Mouse (Mus musculus) E14TG2a.4 (cell line): ENCODE results near the gene Fam189a1.

Experiments used
- H3K27me3 ChIP-seq: 2 replicates; pipeline ENCODE4 v1.6.1; 2014; ENCODE audit warnings: low read length, control low read depth; ENCODE audit not compliant: insufficient read depth
- H3K36me3 ChIP-seq: 2 replicates; pipeline ENCODE4 v1.6.1; 2014; ENCODE audit warnings: low read length, control low read depth; ENCODE audit not compliant: insufficient read depth
- H3K4me1 ChIP-seq: replicated peaks from 2 replicates; pipeline ENCODE4 v1.6.1; 2014; ENCODE audit warnings: low read depth, low read length, control low read depth
- H3K4me3 ChIP-seq: replicated peaks from 2 replicates; pipeline ENCODE4 v1.5.1; 2014; ENCODE audit warnings: mild to moderate bottlenecking, low read length
- H3K9me3 ChIP-seq: 2 replicates; pipeline ENCODE4 v1.6.1; 2014; ENCODE audit warnings: low read length, control low read depth
- CTCF ChIP-seq: conservative IDR thresholded peaks from 2 replicates; pipeline ENCODE4 v1.5.1; 2014; ENCODE audit warnings: low read length
- NANOG ChIP-seq: IDR thresholded peaks from 2 replicates; pipeline ENCODE4 v1.6.1; 2014; ENCODE audit warnings: borderline replicate concordance, low read length, mixed read lengths
- POU5F1 ChIP-seq: IDR thresholded peaks from 2 replicates; pipeline ENCODE4 v1.6.1; 2014; ENCODE audit warnings: low read length, borderline replicate concordance

The Fam189a1 gene

DNA sequence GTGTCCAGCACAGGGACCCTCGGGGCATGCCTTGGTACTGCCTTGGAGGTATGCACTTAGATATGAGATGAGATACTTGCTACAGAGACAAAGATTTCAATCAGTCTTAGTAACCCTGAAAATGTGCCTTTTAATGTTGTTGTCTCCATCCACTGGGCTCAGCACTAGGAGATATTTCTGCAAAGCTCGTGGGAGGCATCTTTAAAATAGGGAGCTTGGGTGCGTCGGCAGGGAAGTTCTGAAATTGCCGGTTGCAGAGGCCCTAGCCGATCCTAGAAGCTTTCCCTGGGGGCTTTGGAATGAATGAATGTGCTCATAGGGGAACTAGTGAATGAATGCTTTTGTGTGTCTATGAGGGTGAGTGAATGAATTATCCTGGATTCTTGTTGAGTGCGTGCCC, 412.8 kb downstream of the Fam189a1 start:
- Histone ChIP-seq H3K36me3 (no peaks in the 10 kb centered on the region), H3K4me3 (no peak overlapping the region), H3K4me1 (no peaks in the 10 kb centered on the region; the same call in 1 of the 2 replicates), H3K9me3 (no peaks in the 10 kb centered on the region), H3K27me3 (no peaks in the 10 kb centered on the region)
- TF ChIP-seq NANOG, result no peak
- TF ChIP-seq CTCF, result no peak
- TF ChIP-seq POU5F1, result no peak

DNA sequence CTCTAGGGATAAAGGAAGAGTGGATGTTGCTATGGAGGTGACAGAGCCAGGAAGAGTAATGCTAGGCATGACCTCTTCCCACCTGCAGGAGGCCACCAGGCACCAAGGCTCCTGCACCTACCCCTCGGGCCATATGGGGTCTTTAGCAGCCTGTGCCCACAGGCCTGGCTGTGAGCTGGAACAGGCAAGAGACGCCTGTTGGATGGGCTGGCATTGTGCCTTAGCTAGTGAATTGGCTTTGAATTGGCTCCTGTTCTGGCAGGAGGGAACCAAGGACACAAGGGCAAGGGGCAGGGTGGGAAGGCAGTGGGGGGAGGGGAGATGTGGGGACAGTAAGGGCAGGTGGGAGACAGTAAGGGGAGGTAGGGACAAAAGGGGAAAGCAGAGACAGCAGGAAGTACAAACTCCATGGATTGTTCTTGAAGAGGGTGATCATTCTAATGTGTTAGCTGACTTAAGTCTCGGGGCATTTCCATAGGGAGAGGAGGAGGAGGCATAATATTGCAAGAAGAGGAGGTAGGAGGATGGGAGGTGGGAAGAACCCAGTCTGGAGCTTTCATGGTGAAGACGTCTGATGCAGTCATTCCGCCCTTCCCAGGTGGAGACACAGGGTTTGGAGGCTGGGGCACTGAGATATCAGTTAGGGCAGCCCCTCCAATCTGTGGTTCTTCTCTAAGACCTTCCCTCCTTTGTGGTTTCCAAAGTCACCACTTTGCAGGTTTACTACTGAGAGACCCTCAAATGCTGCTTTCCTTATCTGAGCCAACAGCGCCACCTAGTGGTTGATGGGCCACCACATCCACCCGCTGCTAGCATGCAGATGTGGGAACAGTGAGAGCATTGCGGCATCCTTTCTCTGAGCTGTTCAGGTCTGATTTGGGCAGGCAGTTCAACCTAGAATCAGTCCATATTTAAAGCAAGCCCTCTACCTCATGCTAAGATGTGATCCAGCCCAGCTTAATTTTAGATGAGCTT, 414.8 kb downstream of the Fam189a1 start:
- Histone ChIP-seq H3K4me3 (no peak overlapping the region), H3K4me1 (no peaks in the 10 kb centered on the region; the same call in 1 of the 2 replicates)
- TF ChIP-seq NANOG, result no peak
- TF ChIP-seq CTCF, result peak; percentile 55
- TF ChIP-seq POU5F1, result no peak

DNA sequence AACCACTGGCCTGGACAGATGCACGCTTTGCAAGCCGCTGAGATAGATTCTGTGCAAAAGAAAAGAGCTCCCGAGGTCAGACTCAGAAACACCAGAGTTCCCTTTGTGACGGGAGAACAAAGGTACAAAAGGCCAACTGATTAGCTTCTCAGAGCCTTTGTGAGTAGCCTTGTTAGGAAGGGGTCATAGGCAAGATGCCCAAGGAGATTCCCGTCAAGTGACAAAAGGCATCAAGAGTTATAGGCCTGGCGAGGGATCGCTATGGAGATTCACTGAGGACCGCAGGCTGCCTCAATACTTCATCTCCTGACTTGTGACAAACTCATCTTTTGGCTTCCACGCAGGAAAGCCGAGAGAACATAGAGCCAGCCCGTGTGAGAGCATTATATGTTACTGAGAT, 417.2 kb downstream of the Fam189a1 start:
- no peak overlapping the region for H3K4me3 ChIP-seq
- H3K9me3 ChIP-seq, result no peaks in the 10 kb centered on the region
- TF ChIP-seq NANOG (no peak; the same call in 1 of the 2 replicates), CTCF (no peak), POU5F1 (no peak)
- no peaks in the 10 kb centered on the region; the same call in 1 of the 2 replicates for H3K4me1 ChIP-seq
- H3K27me3 ChIP-seq, result no peaks in the 10 kb centered on the region
- H3K36me3 ChIP-seq, result no peaks in the 10 kb centered on the region

More for the DNA sequence above, 414.8 kb downstream of the Fam189a1 start:
- H3K36me3 ChIP-seq, result no peaks in the 10 kb centered on the region
- H3K27me3 ChIP-seq, result no peaks in the 10 kb centered on the region
- no peaks in the 10 kb centered on the region for H3K9me3 ChIP-seq

DNA sequence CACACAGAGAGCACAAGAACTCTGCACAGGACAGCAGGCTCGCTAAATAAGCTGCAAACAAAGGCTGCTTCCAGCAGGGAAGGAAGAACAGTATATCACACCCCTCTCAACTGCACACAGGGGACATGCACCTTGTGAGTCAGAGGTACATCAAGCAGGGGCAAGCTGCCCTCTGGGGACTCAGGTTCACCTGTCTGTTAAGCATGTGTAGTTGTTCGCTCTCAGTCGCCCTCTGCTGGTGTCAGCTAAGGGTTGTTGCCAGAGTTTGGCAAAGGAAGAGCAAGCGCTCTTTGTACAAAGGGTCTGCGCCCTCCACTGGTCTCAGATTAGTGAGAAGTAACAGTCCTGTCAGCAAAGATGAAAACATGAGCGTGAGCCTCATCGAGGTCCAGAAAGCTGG, 426.6 kb downstream of the Fam189a1 start:
- TF ChIP-seq CTCF (peak; percentile 55), NANOG (no peak), POU5F1 (no peak)
- H3K36me3 ChIP-seq, result no peaks in the 10 kb centered on the region
- H3K4me3 ChIP-seq, result no peak overlapping the region
- no peaks in the 10 kb centered on the region for H3K4me1 ChIP-seq
- H3K27me3 ChIP-seq, result peaks cover 6% of the 10 kb centered on the region; the same call in 1 of the 2 replicates
- H3K9me3 ChIP-seq, result no peaks in the 10 kb centered on the region

DNA sequence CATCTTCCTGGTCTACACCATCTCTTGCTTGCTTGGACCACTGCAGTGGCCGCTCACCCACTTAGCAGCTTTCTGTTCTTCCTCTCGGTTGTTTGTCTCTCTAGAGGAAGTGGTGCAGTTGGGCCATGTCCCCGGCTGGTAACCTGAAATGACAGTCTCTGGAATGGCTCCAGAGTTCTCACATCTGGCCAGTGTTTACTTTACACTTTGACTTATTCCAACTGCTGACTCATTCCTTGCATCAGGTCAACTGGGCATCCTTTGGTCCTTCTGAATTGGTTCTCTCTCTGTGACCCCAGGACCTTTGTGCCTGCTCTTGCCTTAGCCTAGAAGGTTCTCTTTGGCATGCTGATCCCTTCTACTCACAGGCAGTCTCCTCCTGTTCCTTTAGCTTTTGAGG, 427.6 kb downstream of the Fam189a1 start:
- no peaks in the 10 kb centered on the region for H3K36me3 ChIP-seq
- no peak overlapping the region for H3K4me3 ChIP-seq
- no peaks in the 10 kb centered on the region for H3K9me3 ChIP-seq
- no peaks in the 10 kb centered on the region for H3K4me1 ChIP-seq
- H3K27me3 ChIP-seq, result peaks cover 6% of the 10 kb centered on the region; the same call in 1 of the 2 replicates
- no peak for TF ChIP-seq POU5F1

DNA sequence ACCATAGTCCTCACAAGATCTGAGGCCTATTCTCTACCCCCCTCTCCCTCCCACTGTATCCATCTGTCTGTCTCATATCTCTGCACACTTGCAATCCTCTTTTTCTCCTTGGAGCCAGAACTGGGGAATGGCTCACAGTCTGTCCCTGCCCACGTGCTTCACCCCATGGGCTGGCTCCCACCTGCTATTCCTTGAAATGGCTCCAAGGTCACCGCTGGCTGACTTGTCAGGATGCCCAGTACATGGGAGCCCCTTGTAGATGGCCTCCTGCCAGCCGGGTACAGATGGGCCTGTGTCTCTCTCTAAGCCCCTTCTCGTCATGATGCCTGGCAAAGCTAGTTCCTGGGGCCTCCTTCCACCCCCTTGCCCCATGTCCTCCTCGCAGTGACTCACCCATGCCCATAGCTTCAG, 428.2 kb downstream of the Fam189a1 start:
- H3K9me3 ChIP-seq, result no peaks in the 10 kb centered on the region
- H3K27me3 ChIP-seq, result peaks cover 3% of the 10 kb centered on the region; the same call in 1 of the 2 replicates
- H3K4me3 ChIP-seq, result no peak overlapping the region
- H3K4me1 ChIP-seq, result no peaks in the 10 kb centered on the region
- no peaks in the 10 kb centered on the region for H3K36me3 ChIP-seq
- TF ChIP-seq NANOG, result no peak
- TF ChIP-seq CTCF, result no peak
- TF ChIP-seq POU5F1, result no peak

DNA sequence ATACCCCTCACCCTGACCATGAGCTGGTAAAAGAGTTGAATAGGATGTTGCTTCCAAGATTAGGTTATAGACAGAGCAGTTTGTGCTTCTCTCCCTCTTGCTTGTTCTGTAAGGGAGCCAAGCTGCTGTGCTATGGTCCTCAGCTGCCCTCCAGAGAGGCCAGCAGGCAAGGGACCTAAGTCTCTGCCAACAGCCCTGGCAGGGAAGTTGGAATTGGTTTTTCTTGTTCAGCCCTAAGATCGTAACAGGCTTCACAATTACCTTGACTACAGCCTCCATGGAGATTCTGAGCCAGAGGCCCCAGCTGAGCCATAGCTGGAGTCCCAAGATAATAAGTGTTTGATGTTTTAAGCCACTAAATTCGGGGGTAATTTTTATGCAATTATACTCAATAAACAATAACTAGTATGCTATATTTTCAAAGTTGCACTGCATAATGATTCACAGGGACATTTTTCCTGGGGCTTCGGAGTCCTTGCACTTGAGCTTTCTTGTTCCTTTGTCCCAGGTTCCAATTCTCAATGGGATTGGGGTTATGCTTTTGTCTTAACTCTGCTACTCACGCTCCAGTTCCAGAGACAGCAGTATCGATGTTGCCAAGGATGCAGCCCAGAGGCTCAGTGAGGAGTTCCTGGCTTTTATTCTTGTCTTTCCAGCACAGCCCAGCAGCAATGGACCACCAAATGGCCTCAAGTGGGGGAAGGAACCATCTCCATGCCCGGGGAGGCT, 430.2 kb downstream of the Fam189a1 start:
- TF ChIP-seq CTCF, result no peak
- no peak for TF ChIP-seq NANOG
- no peak for TF ChIP-seq POU5F1
- H3K27me3 ChIP-seq, result 0 out of 2 replicates have a peak, but pooled peaks cover 2% of the 10 kb centered on the region
- no peaks in the 10 kb centered on the region for H3K36me3 ChIP-seq
- H3K4me3 ChIP-seq, result no peak overlapping the region
- no peaks in the 10 kb centered on the region for H3K9me3 ChIP-seq
- H3K4me1 ChIP-seq, result no peaks in the 10 kb centered on the region

DNA sequence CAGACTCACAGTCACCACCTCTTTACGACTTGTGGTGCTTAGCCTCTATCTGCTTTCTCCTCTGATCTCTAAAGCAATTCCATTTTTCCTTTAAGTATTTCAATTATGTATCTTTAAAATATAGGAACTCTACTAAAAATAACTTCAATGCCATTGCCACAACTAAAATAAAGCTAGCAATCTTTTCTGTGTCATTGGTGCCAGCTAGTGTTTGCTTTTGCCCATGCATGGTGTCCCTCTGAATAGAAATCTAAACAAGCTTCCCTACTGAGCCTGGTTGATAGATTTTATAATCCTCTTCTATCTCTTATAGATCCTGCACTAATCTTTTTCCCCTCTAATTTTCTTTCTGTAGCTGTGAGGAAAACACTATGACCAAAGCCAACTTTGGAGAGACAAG, 432.0 kb downstream of the Fam189a1 start:
- no peak for TF ChIP-seq CTCF
- no peak for TF ChIP-seq POU5F1
- no peak for TF ChIP-seq NANOG
- H3K4me1 ChIP-seq, result no peaks in the 10 kb centered on the region
- H3K36me3 ChIP-seq, result no peaks in the 10 kb centered on the region

More for the DNA sequence above, 432.0 kb downstream of the Fam189a1 start:
- H3K9me3 ChIP-seq, result no peaks in the 10 kb centered on the region
- no peak overlapping the region for H3K4me3 ChIP-seq
- H3K27me3 ChIP-seq, result 0 out of 2 replicates have a peak, but pooled peaks cover 2% of the 10 kb centered on the region
